Mouse (Mus musculus) G1E (cell line): ENCODE results near the gene U90926. TPM values are rescaled to one million over a fixed set of nuclear protein-coding genes. Genes with fewer than 3 reads are reported as not detected.

ENCODE experiments used
- ATAC-seq: 2 replicates; pipeline ENCODE4 v1.8.0; 2016; ENCODE audit warnings: mild to moderate bottlenecking; ENCODE audit not compliant: insufficient number of reproducible peaks, poor library complexity, low FRiP score, severe bottlenecking; ENCODE audit errors: extremely low read depth
- DNase-seq: peaks from one replicate; pipeline ENCODE4 v3.0.0; 2012; ENCODE audit warnings: low spot score
- H3K27me3 ChIP-seq: 2 replicates; pipeline ENCODE4 v1.6.1; 2012; ENCODE audit warnings: mild to moderate bottlenecking, low read length, inconsistent platforms; ENCODE audit not compliant: insufficient read depth
- H3K36me3 ChIP-seq: replicated peaks from 2 replicates; pipeline ENCODE3; 2012; ENCODE audit warnings: mild to moderate bottlenecking, inconsistent platforms
- H3K4me1 ChIP-seq: 2 replicates; pipeline ENCODE4 v1.6.1; 2012; ENCODE audit warnings: low read depth, low read length, inconsistent platforms, mixed read lengths; ENCODE audit not compliant: insufficient read depth
- H3K4me3 ChIP-seq: 2 replicates; pipeline ENCODE4 v1.5.1; 2012; ENCODE audit warnings: low read depth, mild to moderate bottlenecking, inconsistent platforms, low read length, moderate library complexity, mixed read lengths
- H3K9me3 ChIP-seq: replicated peaks from 2 replicates; pipeline ENCODE4 v1.6.1; 2012; ENCODE audit warnings: inconsistent platforms
- CTCF ChIP-seq: IDR thresholded peaks from 2 replicates; pipeline ENCODE4 v1.5.1; 2012; ENCODE audit warnings: low read depth, low read length, inconsistent platforms, mixed read lengths
- GATA1 ChIP-seq: IDR thresholded peaks from 2 replicates; pipeline ENCODE4 v1.6.1; 2012; ENCODE audit warnings: borderline replicate concordance, low read length, inconsistent platforms, mixed read lengths
- GATA2 ChIP-seq: IDR thresholded peaks from 2 replicates; pipeline ENCODE4 v1.6.1; 2012; ENCODE audit warnings: low read depth, low read length, inconsistent platforms, borderline replicate concordance
- POLR2AphosphoS5 ChIP-seq: IDR thresholded peaks from 2 replicates; pipeline ENCODE4 v1.6.1; 2012; ENCODE audit warnings: low read depth, low read length, inconsistent platforms; ENCODE audit not compliant: insufficient replicate concordance
- TAL1 ChIP-seq: conservative IDR thresholded peaks from 2 replicates; pipeline ENCODE4 v1.6.1; 2012; ENCODE audit warnings: low read depth, low read length, inconsistent platforms, mixed read lengths
- polyA plus RNA-seq: library from polyadenylated mRNA; stranded (reverse); fragments of >175 nt; gene quantifications from 2 replicates; pipeline ENCODE4 v1.2.3, GENCODE M21; 2012
- total RNA-seq, 2 experiments: library from RNA; stranded (forward) in 1 of 2; stranded (reverse) in 1 of 2; fragments of 200-1000 nt in 1 of 2; fragments of >200 nt in 1 of 2; fragmentation: Nextera tagmentation in 1 of 2; gene quantifications; 2 replicates each; pipeline ENCODE4 v1.2.3; 2014 to 2017

The U90926 gene
- total and polyA plus RNA-seq, 3 experiments, result not detected

DNA sequence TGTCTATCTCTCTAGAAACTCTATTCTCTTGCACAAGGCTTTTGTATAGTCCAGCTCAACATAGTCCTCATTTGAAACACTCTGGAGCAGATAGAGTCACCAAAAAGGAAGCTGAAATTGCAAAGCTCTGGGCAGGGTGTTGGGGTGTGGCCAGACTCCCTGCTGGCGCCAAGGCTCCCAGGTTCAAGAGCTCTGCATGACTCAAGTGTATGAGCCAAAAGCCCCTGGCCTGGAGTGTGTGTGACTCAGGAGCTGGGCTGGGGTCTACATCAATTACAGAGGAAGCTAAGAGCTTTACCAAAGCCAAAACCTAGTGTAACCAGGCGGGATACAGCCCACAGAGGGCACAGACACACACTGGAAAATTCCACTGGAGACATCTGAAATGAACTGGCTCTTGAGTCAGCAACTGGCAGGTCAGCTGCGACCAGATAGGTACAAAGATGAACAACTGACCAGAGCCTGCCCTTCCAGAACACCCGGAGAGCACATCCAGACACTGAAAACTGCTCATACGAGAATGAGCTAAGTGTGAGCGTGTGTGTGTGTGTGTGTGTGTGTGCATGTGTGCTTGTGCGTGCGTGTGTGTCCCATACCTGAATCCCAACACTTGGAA is 5.2 kb upstream of the U90926 start:
- no peak for DNase-seq
- H3K9me3 ChIP-seq, result no peaks in the 10 kb centered on the region
- ATAC-seq, result no peak
- no peaks in the 10 kb centered on the region for H3K36me3 ChIP-seq
- peaks cover 10% of the 10 kb centered on the region; the same call in 1 of the 2 replicates for H3K27me3 ChIP-seq
- no peak for TF ChIP-seq CTCF
- TF ChIP-seq GATA2, result no peak
- H3K4me1 ChIP-seq, result peaks cover 21% of the 10 kb centered on the region
- no peak overlapping the region for H3K4me3 ChIP-seq

DNA sequence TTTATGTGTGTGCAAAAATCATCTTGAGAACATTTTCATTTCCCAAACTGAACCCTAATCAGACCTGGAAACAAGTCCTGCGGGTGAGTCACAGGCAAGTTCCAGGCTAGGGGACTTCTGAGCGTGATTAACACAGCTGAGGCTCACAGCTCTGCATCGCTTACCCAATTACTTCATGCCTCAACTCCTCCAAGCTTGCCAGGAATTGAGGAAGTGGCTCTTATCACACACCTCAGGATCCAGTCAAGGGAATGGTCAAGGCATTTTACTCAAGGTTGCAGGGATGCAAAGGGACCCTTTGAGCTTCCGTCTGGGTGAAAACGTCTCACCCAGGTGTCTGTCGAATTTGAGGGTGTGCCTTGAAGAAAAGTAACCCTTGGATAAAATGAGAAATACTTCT is 4.6 kb upstream of the U90926 start:
- no peak overlapping the region for H3K4me3 ChIP-seq
- ATAC-seq (peak; percentile 40; the same call in 1 of the 2 replicates), DNase-seq (peak; percentile 38)
- H3K4me1 ChIP-seq, result peaks cover 21% of the 10 kb centered on the region
- TF ChIP-seq TAL1 (peak; percentile 44), CTCF (no peak)
- no peaks in the 10 kb centered on the region for H3K9me3 ChIP-seq
- H3K36me3 ChIP-seq, result no peaks in the 10 kb centered on the region
- peaks cover 10% of the 10 kb centered on the region; the same call in 1 of the 2 replicates for H3K27me3 ChIP-seq

DNA sequence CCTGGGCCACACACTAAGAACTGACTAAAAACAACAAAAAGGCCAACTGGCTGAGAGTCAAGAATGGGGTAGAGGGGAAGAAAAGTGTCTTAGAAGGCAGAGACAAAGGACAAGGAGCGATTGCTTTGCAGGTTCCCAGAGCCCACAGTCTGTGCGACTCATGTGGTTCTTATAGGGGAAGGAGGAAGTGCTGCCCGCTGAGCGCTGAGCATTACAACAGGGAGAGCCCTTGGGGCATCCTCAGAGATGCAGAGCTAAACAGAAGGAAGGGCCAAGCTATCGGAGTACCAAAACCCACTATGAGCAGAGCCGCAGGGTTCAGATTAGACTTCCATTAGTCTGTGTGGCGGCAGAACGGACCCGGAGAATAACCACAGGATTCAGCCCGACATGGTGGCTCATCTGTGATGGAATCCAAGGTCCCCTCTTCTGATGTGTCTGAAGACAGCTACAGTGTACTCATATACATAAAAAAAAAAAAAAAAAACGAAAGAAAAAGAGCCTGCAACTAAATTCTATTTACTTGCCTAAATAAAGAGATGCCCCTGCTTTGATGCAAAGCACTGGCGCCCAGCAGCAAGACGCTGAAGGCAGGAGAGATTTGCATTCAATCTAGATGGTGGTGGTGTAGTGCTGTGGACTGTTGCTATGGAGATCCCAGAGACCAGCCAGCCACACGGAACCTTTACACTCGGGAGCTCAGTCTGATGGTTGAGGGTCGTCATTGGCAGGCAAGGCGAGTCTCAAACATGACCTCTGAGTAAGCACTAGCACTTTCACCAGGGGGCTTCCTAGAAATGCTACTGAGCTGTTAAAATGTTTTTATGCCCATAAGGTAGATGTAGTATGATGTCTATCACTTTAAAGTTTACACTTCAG is 3.9 kb upstream of the U90926 start:
- H3K36me3 ChIP-seq, result no peaks in the 10 kb centered on the region
- H3K9me3 ChIP-seq, result no peaks in the 10 kb centered on the region
- peaks cover 21% of the 10 kb centered on the region for H3K4me1 ChIP-seq
- DNase-seq (no peak), ATAC-seq (no peak)
- TF ChIP-seq POLR2AphosphoS5, result no peak
- TF ChIP-seq TAL1, result no peak
- TF ChIP-seq CTCF, result no peak
- peaks cover 10% of the 10 kb centered on the region; the same call in 1 of the 2 replicates for H3K27me3 ChIP-seq
- no peak overlapping the region for H3K4me3 ChIP-seq

DNA sequence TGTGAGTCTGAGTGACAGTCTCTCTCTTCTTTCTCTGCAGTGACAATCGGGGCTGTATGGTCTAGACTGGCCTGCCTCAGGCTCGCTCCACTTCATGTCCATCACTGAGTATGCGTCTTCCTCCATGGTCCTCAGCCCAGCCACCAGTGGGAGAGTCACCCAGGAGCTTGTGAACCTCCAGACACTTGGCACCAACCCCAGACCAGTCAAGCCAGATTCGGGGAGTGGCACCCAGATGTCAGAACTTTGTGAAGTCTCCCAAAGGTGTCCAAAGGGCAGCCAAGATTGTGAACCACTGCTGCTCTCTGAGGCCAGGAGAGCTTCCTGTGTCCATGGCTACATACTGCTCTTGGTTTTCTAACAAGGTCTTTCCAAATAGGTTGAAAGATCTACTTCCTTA is 3.0 kb downstream of the U90926 start:
- TF ChIP-seq POLR2AphosphoS5 (no peak), GATA1 (no peak), CTCF (no peak), GATA2 (no peak), TAL1 (no peak)
- H3K4me1 ChIP-seq, result peaks cover 16% of the 10 kb centered on the region
- DNase-seq (no peak), ATAC-seq (no peak)
- H3K4me3 ChIP-seq, result no peak overlapping the region
- no peaks in the 10 kb centered on the region for H3K9me3 ChIP-seq
- peaks cover 20% of the 10 kb centered on the region for H3K27me3 ChIP-seq
- no peaks in the 10 kb centered on the region for H3K36me3 ChIP-seq

DNA sequence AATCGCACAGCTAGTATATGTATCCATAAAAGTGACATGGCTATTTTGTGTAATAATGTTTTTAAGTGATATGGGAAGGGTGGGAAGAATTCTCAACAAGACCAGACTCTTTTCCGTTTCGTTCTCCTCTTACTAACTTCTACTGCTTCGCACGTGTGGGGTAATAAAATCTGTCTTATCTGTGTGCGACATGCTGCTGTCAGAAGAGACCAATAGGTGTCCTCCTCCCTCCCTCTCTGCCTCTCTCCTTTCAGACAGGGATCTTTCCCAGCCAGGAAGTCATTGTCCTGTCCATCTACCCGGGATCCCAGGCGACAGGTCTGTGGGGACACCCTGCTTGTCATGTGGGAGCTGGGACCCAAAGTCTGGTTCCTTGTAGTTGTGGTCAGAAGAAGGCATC is 5.0 kb downstream of the U90926 start:
- ATAC-seq (peak; percentile 57), DNase-seq (no peak)
- TF ChIP-seq CTCF (no peak), TAL1 (peak; percentile 26; the same call in 1 of the 2 replicates)
- Histone ChIP-seq H3K27me3 (peaks cover 10% of the 10 kb centered on the region), H3K36me3 (no peaks in the 10 kb centered on the region), H3K4me1 (peaks cover 33% of the 10 kb centered on the region), H3K9me3 (no peaks in the 10 kb centered on the region), H3K4me3 (peak overlapping the region; percentile 4; the same call in 1 of the 2 replicates)

DNA sequence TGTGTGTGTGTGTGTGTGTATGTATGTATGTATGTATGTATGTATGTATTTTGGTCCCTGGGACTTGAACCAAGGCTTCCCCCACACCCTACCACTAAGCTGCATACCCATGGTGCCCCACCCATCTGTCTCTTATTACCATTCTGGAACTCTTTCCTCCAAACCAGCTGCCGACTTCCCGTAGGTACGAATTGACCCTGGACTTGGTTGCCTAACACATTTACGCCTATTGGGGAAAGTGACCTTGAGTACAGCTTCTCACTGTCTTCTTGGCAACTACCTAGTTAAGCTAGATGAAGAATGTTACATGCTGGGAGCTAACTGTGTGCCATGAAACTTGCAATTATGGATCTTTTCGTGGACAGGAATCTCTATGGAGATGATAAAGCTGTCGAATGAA is 9.1 kb downstream of the U90926 start:
- DNase-seq (no peak), ATAC-seq (no peak)
- Histone ChIP-seq H3K4me3 (no peak overlapping the region; the same call in 1 of the 2 replicates), H3K9me3 (no peaks in the 10 kb centered on the region), H3K4me1 (peaks cover 57% of the 10 kb centered on the region), H3K36me3 (peaks cover 28% of the 10 kb centered on the region), H3K27me3 (0 out of 2 replicates have a peak, but pooled peaks cover 2% of the 10 kb centered on the region)
- TF ChIP-seq GATA1, result no peak
- no peak for TF ChIP-seq CTCF
- TF ChIP-seq POLR2AphosphoS5, result no peak
- no peak for TF ChIP-seq TAL1
- no peak for TF ChIP-seq GATA2
